Mouse (Mus musculus): Measurements from ENCODE around the gene Cyb5d2. TPM values are rescaled to one million over a fixed set of nuclear protein-coding genes. Genes with fewer than 3 reads are reported as not detected.

Gene Cyb5d2
- 8.2 and 8.4 TPM in 2 replicates for polyA plus RNA-seq (2012; rRNA removed)

DNA sequence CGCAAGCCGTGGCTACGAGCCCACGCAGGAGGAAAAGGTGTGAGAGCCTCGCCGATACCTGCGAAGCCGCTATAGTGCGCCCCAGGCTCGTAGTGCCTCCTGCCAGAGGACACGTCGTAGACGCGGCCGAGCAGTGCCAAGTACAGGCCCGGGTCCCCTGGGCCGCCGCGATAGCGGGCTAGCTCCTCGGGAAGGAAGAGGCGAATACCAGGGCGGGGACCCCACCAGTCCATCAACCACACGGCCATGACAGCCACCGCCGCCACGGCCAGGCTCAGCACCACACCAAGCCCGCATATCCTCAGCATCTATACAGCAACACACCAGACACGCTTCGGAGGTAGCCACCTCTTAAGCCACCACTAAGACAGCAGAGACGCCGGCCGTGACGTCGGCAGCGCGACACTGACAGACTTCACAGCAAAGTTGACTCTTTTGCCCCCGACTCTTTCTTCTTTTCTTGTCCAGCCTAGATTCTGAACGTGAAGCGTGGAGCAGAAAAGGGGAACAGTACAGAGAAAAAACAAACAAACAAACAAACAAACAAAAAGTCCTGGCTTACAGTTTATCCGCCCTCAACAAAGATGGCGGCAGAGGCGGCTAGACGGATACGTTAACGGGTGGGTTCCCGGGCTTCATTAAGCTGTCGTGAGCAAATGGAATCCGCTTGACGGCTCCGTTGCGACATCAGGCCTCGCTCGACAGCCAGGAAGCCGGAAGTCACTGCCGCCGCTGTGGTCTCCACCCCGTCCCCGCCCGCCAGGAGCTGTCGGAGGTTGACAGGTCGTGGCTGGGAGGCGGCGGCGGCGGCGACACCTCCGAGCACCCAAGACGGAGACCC lies at the start of gene Cyb5d2, which contains the start of gene Zzef1:
Gene Cyb5d2 (minus strand): TSS at position 688 of the 841 bp plus-strand sequence.
Gene Zzef1 (plus strand): TSS at position 772 of the 841 bp plus-strand sequence.
- DNase-seq (ENCODE audit: low read depth), result peak; percentile 76

GRCm38 (mm10) chr11:72845526-72845925 lies 49.6 kb upstream of the Cyb5d2 start:
- no peak for DNase-seq (ENCODE audit: low read depth)

DNA sequence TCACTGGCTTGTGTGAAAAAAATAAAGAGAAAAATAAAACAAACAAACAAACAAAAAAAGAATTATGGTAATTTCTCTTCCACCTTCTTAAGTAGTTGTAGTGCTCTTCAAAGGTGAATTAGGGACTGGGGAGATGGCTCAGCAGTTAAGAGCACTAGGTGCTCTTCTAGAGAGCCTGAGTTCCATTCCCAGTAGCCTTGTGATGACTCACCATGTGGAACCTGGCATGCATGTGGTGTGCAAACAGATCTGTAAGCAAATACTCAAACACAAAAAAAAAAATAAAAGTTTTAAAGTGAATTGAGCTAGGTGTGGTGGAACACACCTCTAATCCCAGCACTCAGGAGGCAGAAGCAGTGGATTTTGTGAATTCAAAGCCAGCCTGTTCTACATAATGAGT lies 47.6 kb upstream of the Cyb5d2 start:
- no peak for DNase-seq (ENCODE audit: low read depth)

- no peak for DNase-seq (ENCODE audit: low read depth)
Observed at GRCm38 (mm10) chr11:72842731-72843130, 46.8 kb upstream of the Cyb5d2 start.

DNA sequence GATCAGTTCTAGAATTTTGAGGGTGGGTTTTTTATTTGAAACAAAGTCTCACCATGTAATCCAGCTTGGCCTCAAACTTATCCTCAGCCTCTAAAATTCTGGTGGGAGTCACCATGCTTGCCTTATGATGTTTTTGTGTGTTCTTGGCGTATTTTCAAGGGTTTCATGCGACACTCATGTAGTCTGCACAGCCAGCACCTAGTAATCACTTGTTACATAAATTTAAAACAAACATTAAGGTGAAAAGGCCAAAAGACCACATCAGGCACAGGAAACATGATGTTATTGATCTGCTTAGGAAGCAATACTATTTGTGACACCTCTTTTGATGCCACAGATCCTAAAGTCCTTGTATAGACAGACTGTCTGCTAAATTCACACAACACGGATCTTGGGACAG lies 33.9 kb upstream of the Cyb5d2 start:
- DNase-seq (ENCODE audit: low read depth), result no peak

- no peak for DNase-seq (ENCODE audit: low read depth)
Observed at GRCm38 (mm10) chr11:72821041-72821440, 25.1 kb upstream of the Cyb5d2 start.

DNA sequence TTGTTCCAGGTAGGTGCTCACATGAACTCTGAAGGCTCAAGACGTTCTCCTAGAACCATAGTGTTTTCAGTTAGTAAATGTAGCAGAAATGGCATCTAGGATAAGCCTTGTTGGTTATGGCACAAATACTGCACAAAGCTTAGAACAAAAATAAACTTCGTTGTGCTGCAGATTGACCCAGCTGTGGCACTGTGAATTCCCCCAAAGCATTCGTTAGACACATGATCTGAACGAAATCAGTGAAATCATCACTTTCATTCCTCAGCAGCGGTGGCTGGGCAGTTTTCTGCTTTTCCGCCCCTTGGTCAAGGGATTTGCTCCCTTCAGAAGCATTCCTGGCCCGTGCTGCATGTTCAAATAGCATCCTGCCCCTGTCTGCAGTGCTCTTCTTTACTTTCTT lies 22.1 kb upstream of the Cyb5d2 start:
- DNase-seq (ENCODE audit: low read depth), result no peak

DNA sequence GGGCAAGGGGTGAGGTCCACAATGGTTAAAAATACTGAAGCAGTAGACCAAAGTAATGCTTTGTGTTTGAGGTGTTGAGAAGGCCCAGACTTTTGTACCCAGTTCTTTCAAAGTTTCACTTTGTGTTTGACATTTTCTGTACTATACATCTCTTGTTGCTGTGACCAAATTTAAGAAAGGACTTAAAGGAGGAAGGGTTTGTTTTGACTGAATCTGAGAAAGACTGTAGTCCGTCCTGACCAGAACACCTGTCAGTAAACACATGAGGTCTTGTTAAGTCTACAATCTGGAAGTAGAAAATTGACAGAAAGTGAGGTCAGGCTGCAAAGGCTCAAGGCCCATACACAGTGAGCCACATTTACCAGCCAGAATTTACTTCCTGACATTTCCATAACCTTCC lies 20.9 kb upstream of the Cyb5d2 start:
- DNase-seq (ENCODE audit: low read depth), result no peak

DNA sequence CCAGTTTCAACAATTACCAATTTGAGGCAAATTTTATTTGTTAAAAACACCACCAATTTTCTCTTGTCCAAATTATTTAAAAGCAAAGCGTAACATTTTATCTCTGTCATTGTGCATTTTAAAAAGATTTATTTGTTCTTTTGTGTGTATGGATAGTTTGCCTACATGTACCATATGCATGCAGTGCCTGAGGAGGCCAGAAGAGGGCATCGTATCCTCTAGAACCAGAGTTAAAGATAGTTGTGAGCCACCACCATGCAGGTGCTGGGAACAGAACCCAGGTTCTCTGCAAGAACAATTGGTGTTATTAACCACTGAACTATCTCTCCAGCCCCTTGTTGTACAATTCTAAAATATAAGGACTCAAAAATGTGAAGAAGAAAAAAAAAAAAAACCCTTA lies 18.2 kb upstream of the Cyb5d2 start:
- DNase-seq (ENCODE audit: low read depth), result no peak

- DNase-seq (ENCODE audit: low read depth), result no peak
Observed at GRCm38 (mm10) chr11:72813687-72814086, 17.7 kb upstream of the Cyb5d2 start.

- DNase-seq (ENCODE audit: low read depth), result no peak
Observed at GRCm38 (mm10) chr11:72807992-72808391, 12.1 kb upstream of the Cyb5d2 start.

GRCm38 (mm10) chr11:72806556-72806955 lies 10.6 kb upstream of the Cyb5d2 start:
- DNase-seq (ENCODE audit: low read depth), result no peak

DNA sequence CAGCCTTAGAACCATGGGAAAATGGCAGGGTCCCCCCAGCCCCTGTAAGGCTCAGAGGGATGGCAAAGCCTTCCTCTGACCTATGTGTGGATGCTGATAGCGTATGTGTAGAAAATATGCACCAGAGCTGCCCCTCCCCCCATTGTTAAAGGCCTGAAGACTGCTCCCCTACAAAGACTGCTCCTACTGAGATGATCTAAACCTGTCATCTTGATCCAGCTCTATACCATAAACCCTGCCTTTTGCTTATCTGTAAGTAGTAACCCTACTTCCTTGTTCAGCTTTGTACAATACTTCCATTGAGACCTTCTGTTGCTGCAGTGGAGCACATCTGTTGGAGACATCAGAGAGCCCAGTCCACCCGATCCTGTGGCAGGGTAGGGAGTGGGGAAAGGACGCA lies 9.3 kb upstream of the Cyb5d2 start:
- no peak for DNase-seq (ENCODE audit: low read depth)

- no peak for DNase-seq (ENCODE audit: low read depth)
Observed at GRCm38 (mm10) chr11:72804586-72804985, 8.6 kb upstream of the Cyb5d2 start.

GRCm38 (mm10) chr11:72803038-72803437 lies 7.1 kb upstream of the Cyb5d2 start:
- DNase-seq (ENCODE audit: low read depth), result no peak

GRCm38 (mm10) chr11:72801182-72801581 lies 5.2 kb upstream of the Cyb5d2 start:
- DNase-seq (ENCODE audit: low read depth), result no peak

GRCm38 (mm10) chr11:72798112-72798511 lies 2.2 kb upstream of the Cyb5d2 start:
- DNase-seq (ENCODE audit: low read depth), result no peak

- no peak for DNase-seq (ENCODE audit: low read depth)
Observed at GRCm38 (mm10) chr11:72796773-72797338, 914 bp upstream of the Cyb5d2 start.

DNA sequence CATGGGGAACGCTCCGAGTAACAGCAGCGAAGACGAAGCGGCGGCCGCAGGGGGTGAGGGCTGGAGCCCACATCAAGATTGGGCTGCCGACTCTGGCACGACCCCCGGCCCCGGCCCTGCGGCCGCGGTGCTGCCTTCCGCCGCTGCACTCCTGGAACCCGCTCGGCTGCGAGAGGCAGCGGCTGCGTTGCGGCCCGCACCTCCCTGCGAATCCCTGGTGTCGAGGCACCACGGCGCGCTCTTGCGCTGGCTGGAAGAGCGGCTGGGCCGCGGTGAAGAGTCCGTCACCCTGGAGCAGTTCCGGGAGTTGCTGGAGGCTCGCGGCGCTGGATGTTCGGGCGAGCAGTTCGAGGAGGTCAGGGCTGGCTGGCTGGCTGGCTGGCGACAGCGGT lies 350 bp upstream of the Cyb5d2 start:
- DNase-seq (ENCODE audit: low read depth), result no peak

DNA sequence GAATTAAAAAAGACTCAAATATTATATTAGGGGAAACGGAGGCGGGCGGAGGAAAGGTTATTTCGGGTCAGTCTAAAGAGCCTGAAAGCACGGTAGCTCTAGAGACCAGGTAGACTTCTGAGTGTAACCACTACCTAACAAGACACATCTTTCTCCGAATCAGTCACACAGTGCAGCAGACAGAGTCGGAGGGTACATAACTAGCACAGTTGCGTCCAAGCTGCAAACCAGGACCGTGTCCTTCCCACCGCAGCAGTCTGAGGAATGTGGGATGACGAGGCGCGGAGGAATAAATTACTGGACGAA lies 840 bp downstream of the Cyb5d2 start:
- no peak for DNase-seq (ENCODE audit: low read depth)

GRCm38 (mm10) chr11:72792033-72792432 lies 3.9 kb downstream of the Cyb5d2 start:
- no peak for DNase-seq (ENCODE audit: low read depth)

DNA sequence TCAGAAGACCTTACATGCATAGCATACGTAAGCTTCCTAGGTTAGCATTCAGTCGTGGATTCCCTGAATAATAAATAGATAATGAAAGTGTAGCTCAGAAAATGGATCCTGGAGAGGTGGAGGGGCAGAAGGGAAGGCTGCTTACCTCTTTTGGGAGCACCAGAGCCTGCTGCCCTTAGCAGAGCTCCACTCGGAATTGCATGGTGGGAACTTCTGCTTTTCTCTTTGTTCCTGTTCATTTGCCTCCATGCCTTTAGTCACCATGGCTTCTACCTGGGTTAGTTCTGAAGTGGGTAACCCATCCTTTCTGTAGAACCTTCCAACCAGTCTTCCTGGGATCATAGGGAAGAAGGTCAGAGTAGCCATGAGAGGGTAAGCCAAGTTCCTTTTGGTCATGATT lies 13.4 kb downstream of the Cyb5d2 start:
- no peak for DNase-seq (ENCODE audit: low read depth)

DNA sequence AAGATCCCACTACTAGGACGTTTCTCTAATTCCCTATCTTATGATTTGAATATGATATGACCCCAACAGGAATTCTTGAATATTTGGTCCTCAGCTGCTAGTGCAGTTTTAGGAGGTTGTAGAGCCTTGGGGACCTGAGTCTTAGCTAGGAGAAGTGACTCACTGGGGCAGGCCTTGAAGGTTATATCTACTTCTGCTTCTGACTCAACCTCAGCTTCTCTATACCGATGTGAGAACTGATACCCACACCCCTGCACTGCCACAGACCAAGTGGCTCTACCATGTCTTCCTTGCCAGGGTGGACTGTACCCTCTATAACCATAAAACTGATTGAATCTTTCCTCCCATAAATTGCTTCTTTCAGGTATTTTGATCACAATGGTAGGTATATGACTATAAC lies 13.8 kb downstream of the Cyb5d2 start:
- no peak for DNase-seq (ENCODE audit: low read depth)

DNA sequence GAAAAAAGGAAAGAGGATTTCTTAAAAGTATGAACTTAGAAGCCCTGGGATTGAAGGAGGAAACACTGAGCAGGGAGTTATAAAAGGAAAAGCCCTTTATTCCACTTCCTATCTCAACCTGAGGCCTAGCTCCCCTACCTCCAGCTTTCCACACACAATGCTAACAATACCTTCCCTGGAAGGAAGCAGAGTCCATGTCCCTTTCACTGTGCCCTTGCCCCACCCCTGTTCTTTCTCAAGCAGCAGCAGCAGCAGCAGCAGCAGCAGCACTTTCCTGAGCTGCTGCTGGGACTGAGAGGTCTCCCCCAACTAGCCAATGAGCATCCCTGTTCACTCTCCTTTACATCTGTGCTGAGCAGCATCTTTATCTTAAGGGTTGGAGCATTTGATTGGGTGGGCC lies 17.0 kb downstream of the Cyb5d2 start:
- no peak for DNase-seq (ENCODE audit: low read depth)
